ENCODE assay signal across 8 mouse cellular contexts in genomic region chr5:113736522-113737164, GRCm38 (mm10). TPM values are rescaled to one million over a fixed set of nuclear protein-coding genes. Genes with fewer than 3 reads are reported as not detected.
DNase-seq lines count a peak whose midpoint lies in the region; ATAC-seq and TF ChIP-seq lines count a peak whose summit lies in the region.

No protein-coding gene starts in this region.

- peaks cover 41% of the 10 kb centered on the region for H3K36me3 ChIP-seq in heart, embryonic 15.5 days
- H3K36me3 ChIP-seq in ES-E14 (ENCODE audit: control insufficient read depth, insufficient read depth, low read length, poor library complexity, severe bottlenecking) = peaks cover 20% of the 10 kb centered on the region
- no peaks in the 10 kb centered on the region; the same call in 1 of the 2 replicates for H3K36me3 ChIP-seq in forebrain, embryonic 11.5 days (ENCODE audit: control insufficient read depth, insufficient read depth, low read length)
- H3K36me3 ChIP-seq in liver, embryonic 14.5 days (replicated peaks; ENCODE audit: control insufficient read depth, insufficient read depth, low read depth) = peaks cover 17% of the 10 kb centered on the region

- H3K4me2 ChIP-seq in heart, embryonic 15.5 days = peak overlapping the region; percentile 90
- H3K4me2 ChIP-seq in forebrain, embryonic 11.5 days (ENCODE audit: low read depth, low read length, severe bottlenecking) = peak overlapping the region; percentile 70
- peak overlapping the region; percentile 79 for H3K4me2 ChIP-seq in liver, embryonic 14.5 days (ENCODE audit: low read depth)

- no peak for DNase-seq in heart, postnatal 14 days
- no peak for DNase-seq in ES-E14 (ENCODE audit: low read depth, low spot score)
- no peak for DNase-seq in forebrain, embryonic 11.5 days (ENCODE audit: low spot score)
- no peak for DNase-seq in liver, embryonic 14.5 days (ENCODE audit: low read depth in 3 of 3, low spot score in 3 of 3)
- DNase-seq in frontal cortex, postnatal 14 days (ENCODE audit: low spot score in 2 of 2) = no peak
- no peak for DNase-seq in spleen, postnatal 36 days (ENCODE audit: low spot score in 2 of 2)
- no peak for DNase-seq in left cerebral cortex, adult 9 months (ENCODE audit: low spot score in 2 of 2)

- no peak for ATAC-seq in heart, embryonic 15.5 days (replicated peaks; ENCODE audit: insufficient number of reproducible peaks, insufficient read depth, low FRiP score, low read depth)
- ATAC-seq in forebrain, embryonic 11.5 days (replicated peaks; ENCODE audit: low FRiP score) = no peak
- no peak for ATAC-seq in liver, embryonic 14.5 days (ENCODE audit: insufficient read depth)

- in situ Hi-C loops in ES-E14 (cut with MboI; ENCODE audit: low sequenced_read_pairs in 2 of 2, unreplicated experiment in 2 of 2) = no loop called here

- intact Hi-C loops in heart, postnatal 14 days (cut with DNase I) = loop anchor here (2.0 kb wide), 1 partner anchor 32 kb away; no protein-coding TSS in a partner anchor

- peak overlapping the region; percentile 92; the same call in 1 of the 2 replicates for H3K27ac ChIP-seq in heart, embryonic 15.5 days
- H3K27ac ChIP-seq in ES-E14 (ENCODE audit: insufficient read depth, low read depth, low read length, poor library complexity, severe bottlenecking) = no peak overlapping the region
- H3K27ac ChIP-seq in forebrain, embryonic 11.5 days (ENCODE audit: low read depth, low read length) = no peak overlapping the region
- H3K27ac ChIP-seq in liver, embryonic 14.5 days = peak overlapping the region; percentile 79; the same call in 1 of the 2 replicates

- no peak for TF ChIP-seq EP300 in liver, embryonic 14.5 days (IDR thresholded peaks at IDR 0.05; ENCODE audit: low read depth)

- H3K9me3 ChIP-seq in heart, embryonic 15.5 days (replicated peaks) = no peaks in the 10 kb centered on the region
- no peaks in the 10 kb centered on the region for H3K9me3 ChIP-seq in ES-E14 (ENCODE audit: control insufficient read depth, insufficient read depth, low read depth, low read length)
- no peaks in the 10 kb centered on the region for H3K9me3 ChIP-seq in forebrain, embryonic 11.5 days (ENCODE audit: control insufficient read depth, low read length)
- H3K9me3 ChIP-seq in liver, embryonic 14.5 days (ENCODE audit: control insufficient read depth, low read length) = no peaks in the 10 kb centered on the region

- H3K27me3 ChIP-seq in heart, embryonic 15.5 days = no peaks in the 10 kb centered on the region
- no peaks in the 10 kb centered on the region for H3K27me3 ChIP-seq in forebrain, embryonic 11.5 days (ENCODE audit: control insufficient read depth, insufficient read depth, low read length)
- H3K27me3 ChIP-seq in liver, embryonic 14.5 days (ENCODE audit: control insufficient read depth, insufficient read depth, low read length) = no peaks in the 10 kb centered on the region

- WGBS in heart, embryonic 15.5 days = 33% methylated on average over 15 of the region's 15 CpGs
- 49% methylated on average over 15 of the region's 15 CpGs for WGBS in forebrain, embryonic 11.5 days
- whole genome bisulfite sequencing in liver, embryonic 14.5 days (ENCODE audit: insufficient replicate concordance) = 41% methylated on average over 15 of the region's 15 CpGs

- peak overlapping the region; percentile 66 for H3K9ac ChIP-seq in heart, embryonic 15.5 days
- H3K9ac ChIP-seq in ES-E14 (ENCODE audit: insufficient read depth, low read depth, low read length, poor library complexity, severe bottlenecking) = peak overlapping the region; percentile 89; the same call in 1 of the 2 replicates
- H3K9ac ChIP-seq in forebrain, embryonic 11.5 days (ENCODE audit: low read length) = peak overlapping the region; percentile 70
- peak overlapping the region; percentile 69 for H3K9ac ChIP-seq in liver, embryonic 14.5 days (replicated peaks)

- peaks cover 16% of the 10 kb centered on the region for H3K4me1 ChIP-seq in heart, embryonic 15.5 days (replicated peaks)
- peaks cover 0 to 9% of the 10 kb centered on the region in 2 experiments; a peak in 1 of 4 replicates for H3K4me1 ChIP-seq in ES-E14 (ENCODE audit: control insufficient read depth in 2 of 2, insufficient read depth in 2 of 2, low read length in 2 of 2, poor library complexity in 1 of 2)
- peaks cover 7% of the 10 kb centered on the region for H3K4me1 ChIP-seq in forebrain, embryonic 11.5 days (replicated peaks; ENCODE audit: control insufficient read depth, insufficient read depth, low read length)
- peaks cover 7 to 13% of the 10 kb centered on the region in 2 experiments for H3K4me1 ChIP-seq in liver, embryonic 14.5 days (replicated peaks; ENCODE audit: control insufficient read depth in 2 of 2, insufficient read depth in 2 of 2, low read length in 1 of 2)

- H3K4me3 ChIP-seq in heart, embryonic 15.5 days = peak overlapping the region; percentile 77
- peak overlapping the region; percentile 88 to 97; a peak in 3 of 4 replicates for H3K4me3 ChIP-seq in ES-E14 (ENCODE audit: insufficient read depth in 1 of 2, low read depth in 1 of 2, low read length in 2 of 2, poor library complexity in 1 of 2, severe bottlenecking in 1 of 2)
- peak overlapping the region; percentile 68 for H3K4me3 ChIP-seq in forebrain, embryonic 11.5 days (ENCODE audit: low read depth, low read length)
- H3K4me3 ChIP-seq in liver, embryonic 14.5 days (ENCODE audit: insufficient read depth in 1 of 2, low read depth in 2 of 2, low read length in 2 of 2) = peak overlapping the region; percentile 77 to 89

- peak; percentile 38; the same call in 1 of the 2 replicates for TF ChIP-seq CTCF in liver, embryonic 14.5 days (IDR thresholded peaks at IDR 0.05; ENCODE audit: low read depth)

TF ChIP-seq in ES-E14, 5 proteins besides CTCF, POLR2A, EP300 and RAD21:
- no peak for TF ChIP-seq ZC3H11A (IDR thresholded peaks at IDR 0.05; ENCODE audit: borderline replicate concordance, low read depth, low read length)
- no peak for TF ChIP-seq MAFK (IDR thresholded peaks at IDR 0.05; ENCODE audit: insufficient read depth, low read depth, low read length)
- TF ChIP-seq HCFC1 (IDR thresholded peaks at IDR 0.05; ENCODE audit: borderline replicate concordance, insufficient read depth, low read length) = no peak

RNA-seq across cellular contexts. Expression of gene Ficd, which starts 1.0 kb away (rescaled TPM):
- 4.9 and 6.2 TPM in 2 replicates for polyA plus RNA-seq in heart, embryonic 15.5 days (2015; fragmentation: Nextera tagmentation; extraction: Ambion mirVana)
- 1 to 10 TPM; 4.7 to 5.7 TPM for total RNA-seq in heart, postnatal 14 days (2021)
- total RNA-seq in ES-E14 (2012; rRNA removed) = 8.6 and 10.5 TPM in 2 replicates
- 3.4 and 4.6 TPM in 2 replicates for polyA plus RNA-seq in forebrain, embryonic 11.5 days (2014; fragmentation: Nextera tagmentation; extraction: Ambion mirVana)
- polyA plus RNA-seq in liver, embryonic 14.5 days (2012; rRNA removed) = 1.2 and 1.3 TPM in 2 replicates
- 1.1 and 1.2 TPM in 2 replicates for polyA plus RNA-seq in liver, embryonic 14.5 days (2014; fragmentation: Nextera tagmentation; extraction: Ambion mirVana)

RNA-seq across cellular contexts. Expression of gene 1700069L16Rik, which starts 12.1 kb away (rescaled TPM):
- polyA plus RNA-seq in heart, embryonic 15.5 days (2015; fragmentation: Nextera tagmentation; extraction: Ambion mirVana) = not detected in 2 replicates
- total RNA-seq in heart, postnatal 14 days (2021) = not detected
- not detected in 2 replicates for total RNA-seq in ES-E14 (2012; rRNA removed)
- not detected in 2 replicates for polyA plus RNA-seq in forebrain, embryonic 11.5 days (2014; fragmentation: Nextera tagmentation; extraction: Ambion mirVana)
- polyA plus RNA-seq in liver, embryonic 14.5 days (2012; rRNA removed) = not detected in 2 replicates
- not detected in 2 replicates for polyA plus RNA-seq in liver, embryonic 14.5 days (2014; fragmentation: Nextera tagmentation; extraction: Ambion mirVana)

RNA-seq across cellular contexts. Expression of gene Sart3, which starts 35.7 kb away (rescaled TPM):
- 30.8 and 39.8 TPM in 2 replicates for polyA plus RNA-seq in heart, embryonic 15.5 days (2015; fragmentation: Nextera tagmentation; extraction: Ambion mirVana)
- total RNA-seq in heart, postnatal 14 days (2021) = 10 to 100 TPM; 15.6 to 16.9 TPM
- 78.0 and 100 TPM in 2 replicates for total RNA-seq in ES-E14 (2012; rRNA removed)
- polyA plus RNA-seq in forebrain, embryonic 11.5 days (2014; fragmentation: Nextera tagmentation; extraction: Ambion mirVana) = 77.5 and 81.8 TPM in 2 replicates
- 11.6 and 15.0 TPM in 2 replicates for polyA plus RNA-seq in liver, embryonic 14.5 days (2012; rRNA removed)
- 12.7 and 15.9 TPM in 2 replicates for polyA plus RNA-seq in liver, embryonic 14.5 days (2014; fragmentation: Nextera tagmentation; extraction: Ambion mirVana)

RNA-seq across cellular contexts. Expression of gene Iscu, which starts 35.9 kb away (rescaled TPM):
- polyA plus RNA-seq in heart, embryonic 15.5 days (2015; fragmentation: Nextera tagmentation; extraction: Ambion mirVana) = 112 and 124 TPM in 2 replicates
- 100 to 1,000 TPM; 140 to 145 TPM for total RNA-seq in heart, postnatal 14 days (2021)
- total RNA-seq in ES-E14 (2012; rRNA removed) = 78.4 and 80.1 TPM in 2 replicates
- polyA plus RNA-seq in forebrain, embryonic 11.5 days (2014; fragmentation: Nextera tagmentation; extraction: Ambion mirVana) = 99.4 and 105 TPM in 2 replicates
- 46.2 and 64.9 TPM in 2 replicates for polyA plus RNA-seq in liver, embryonic 14.5 days (2012; rRNA removed)
- 100 and 103 TPM in 2 replicates for polyA plus RNA-seq in liver, embryonic 14.5 days (2014; fragmentation: Nextera tagmentation; extraction: Ambion mirVana)

Comparison
In these comparisons a context has a peak if more than half of its experiments do, and no peak if none do; other contexts are left out.
1. H3K27ac ChIP-seq: peak in heart, embryonic 15.5 days (single experiment) and liver, embryonic 14.5 days (single experiment); none in ES-E14 (single experiment) and forebrain, embryonic 11.5 days (single experiment).
2. Peak in every context shown above with its lines, with median percentiles within 50 percentile points of each other: H3K4me2 ChIP-seq, H3K4me3 ChIP-seq and H3K9ac ChIP-seq.